Mouse (Mus musculus): ENCODE data around the gene Odr4.
A peak's percentile ranks its signal among the peaks of the same experiment; 100 is the strongest.

The Odr4 gene

DNA sequence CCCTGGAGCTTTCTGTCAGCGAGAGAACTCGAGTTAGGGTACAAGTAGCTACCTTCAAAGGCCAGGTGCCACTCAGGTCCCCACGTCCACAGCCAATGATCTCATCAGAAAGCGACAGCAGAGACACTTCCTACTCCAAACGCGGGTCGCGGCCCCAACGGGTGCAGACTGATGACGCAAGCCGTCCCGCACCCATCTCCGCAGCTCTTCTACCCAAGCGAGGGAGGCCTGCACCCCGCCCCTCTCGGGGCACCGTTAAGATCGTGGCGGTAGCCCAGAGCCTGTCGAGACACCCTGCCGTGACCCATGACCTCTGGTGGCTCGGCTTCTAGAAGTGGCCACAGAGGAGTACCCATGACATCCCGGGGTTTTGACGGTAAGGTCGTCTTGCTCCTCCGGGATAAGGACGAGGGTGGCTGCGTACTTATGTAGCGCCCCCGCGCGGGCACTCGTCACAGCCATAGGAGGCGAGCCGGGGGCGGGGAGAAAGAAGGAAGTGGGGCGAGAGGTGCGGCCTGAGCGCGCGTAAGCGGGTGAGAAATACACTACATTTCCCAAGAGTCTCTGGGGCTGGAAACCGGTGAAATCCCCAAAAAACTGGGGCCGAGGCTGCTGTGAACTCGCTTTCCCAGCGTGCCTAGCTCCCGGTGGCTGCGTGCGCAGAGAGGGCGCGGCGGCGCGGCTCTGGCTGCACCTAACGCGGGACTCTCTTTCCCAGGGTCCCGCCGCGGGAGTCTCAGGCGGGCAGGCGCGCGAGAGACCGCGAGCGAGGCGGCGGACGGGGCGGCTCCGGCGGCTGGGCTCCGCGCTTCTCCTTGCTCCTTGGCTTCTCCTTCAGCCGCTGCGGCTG, at the start of gene Odr4, which contains the start of gene Tpr:
Odr4 (minus strand) TSS at position 443 of the 850 bp plus-strand sequence.
Tpr (plus strand) TSS at position 201 of the 850 bp plus-strand sequence.
- peak; percentile 97 to 98 for DNase-seq (ENCODE audit: low spot score in 2 of 2)

DNA sequence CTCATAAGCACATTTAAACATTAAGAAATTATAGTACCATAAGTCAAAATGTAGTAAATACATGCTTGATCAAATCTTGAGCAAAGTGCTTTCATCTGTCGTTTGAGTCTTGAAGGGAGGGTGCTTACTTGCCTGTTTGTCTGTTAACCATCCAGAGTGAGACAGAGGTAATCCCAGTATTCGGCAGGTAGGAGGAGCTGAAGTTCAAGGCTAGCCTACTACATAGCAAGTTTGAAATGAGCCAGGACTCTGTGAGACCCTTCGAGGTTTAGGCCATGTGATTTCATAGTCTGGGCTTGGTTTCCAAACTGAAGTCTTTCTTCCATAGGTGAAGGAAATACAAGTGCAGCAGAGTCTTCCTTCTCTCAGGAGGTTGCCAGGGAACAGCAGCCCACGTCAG, 48.9 kb upstream of the Odr4 start:
- no peak for DNase-seq (ENCODE audit: low spot score in 2 of 2)

DNA sequence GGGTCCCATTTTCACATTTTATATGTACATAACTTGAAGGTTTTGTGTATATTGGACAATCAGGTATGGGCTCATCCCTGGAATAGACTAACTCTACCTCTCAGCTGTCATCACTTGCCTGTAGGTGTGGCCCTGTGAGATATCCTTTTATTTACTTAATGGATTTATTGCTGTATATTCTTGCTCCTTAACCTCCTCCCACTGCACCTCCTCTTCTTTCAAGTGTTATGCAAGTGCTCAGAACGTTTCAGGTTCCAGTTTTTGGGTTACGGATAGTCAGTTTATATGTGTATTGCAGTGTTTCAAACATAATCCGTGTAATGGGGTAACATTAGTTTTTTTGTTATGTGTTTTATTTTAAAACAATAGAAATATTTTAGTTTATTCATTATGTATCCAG, 45.8 kb upstream of the Odr4 start:
- DNase-seq (ENCODE audit: low spot score in 2 of 2), result no peak

DNA sequence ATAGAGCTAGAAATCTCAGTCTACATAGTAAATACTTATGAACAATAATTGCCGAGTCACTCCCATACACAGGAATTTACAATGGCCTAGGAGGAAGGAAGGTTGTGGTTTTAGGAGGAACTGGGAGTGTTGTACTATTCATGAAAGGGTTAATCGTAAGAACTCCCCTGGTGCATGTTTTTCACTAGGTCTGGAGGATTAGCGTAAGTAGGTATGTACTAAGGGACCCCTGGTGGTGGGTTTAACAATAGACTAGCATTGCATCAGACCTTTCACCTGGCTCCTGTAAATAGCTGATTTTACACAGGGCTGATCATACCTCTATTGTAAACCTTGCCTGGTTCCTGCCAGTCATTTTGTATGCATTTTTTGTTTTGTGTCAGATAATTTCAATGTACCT, 33.3 kb upstream of the Odr4 start:
- DNase-seq (ENCODE audit: low spot score in 2 of 2), result no peak

DNA sequence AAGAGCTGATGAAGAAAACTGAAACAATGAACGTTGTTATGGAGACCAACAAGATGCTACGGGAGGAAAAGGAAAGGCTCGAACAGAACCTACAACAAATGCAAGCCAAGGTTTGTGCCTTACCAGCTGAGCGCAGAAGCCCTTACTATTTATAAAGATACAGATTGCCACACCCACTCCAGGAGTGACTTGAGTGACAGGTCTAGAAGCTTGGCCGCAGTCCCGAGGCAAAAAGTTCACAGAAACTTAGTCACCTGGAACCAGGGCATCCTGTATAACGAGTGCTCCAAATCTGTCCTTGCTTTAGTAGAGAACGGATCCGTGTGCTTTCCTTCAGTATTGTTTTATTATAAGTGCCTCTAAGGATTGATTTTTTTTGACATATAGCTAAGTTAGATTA, 32.8 kb upstream of the Odr4 start:
- no peak for DNase-seq (ENCODE audit: low spot score in 2 of 2)

DNA sequence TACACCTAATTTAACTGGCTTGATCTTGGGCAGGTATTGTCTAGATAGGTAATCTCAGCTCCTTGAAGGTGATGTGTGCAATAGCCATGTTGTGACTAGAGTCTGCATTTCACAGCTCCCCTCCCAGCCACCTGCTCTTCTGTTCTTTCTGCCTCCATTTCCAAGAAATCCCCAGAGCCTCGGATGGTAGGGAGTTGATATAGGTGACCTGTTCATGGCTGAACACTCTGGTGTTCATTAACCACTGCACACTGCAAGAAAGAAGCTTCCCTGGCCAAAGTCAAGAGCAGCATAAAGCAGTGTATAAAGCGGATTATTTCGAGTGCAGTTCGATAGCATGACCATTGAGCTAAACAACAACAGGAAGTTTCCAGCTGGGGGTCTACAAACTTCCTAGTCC, 25.5 kb upstream of the Odr4 start:
- no peak for DNase-seq (ENCODE audit: low spot score in 2 of 2)

DNA sequence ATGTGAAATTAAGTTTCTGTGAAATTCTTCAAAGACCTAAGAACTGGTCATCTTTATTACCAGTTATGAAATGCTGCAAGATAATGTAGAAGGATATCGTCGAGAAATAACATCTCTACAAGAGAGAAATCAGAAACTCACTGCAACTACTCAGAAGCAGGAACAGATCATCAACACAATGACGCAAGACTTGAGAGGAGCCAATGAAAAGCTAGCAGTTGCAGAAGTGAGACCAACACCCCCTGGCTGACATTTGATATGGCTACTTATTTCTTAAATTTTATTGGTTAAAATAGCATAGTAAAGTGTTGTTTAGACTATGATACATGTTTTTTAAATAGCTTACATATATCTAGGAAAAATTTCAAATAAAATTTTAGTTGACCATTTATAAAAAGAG, 23.1 kb upstream of the Odr4 start:
- no peak for DNase-seq (ENCODE audit: low spot score in 2 of 2)

DNA sequence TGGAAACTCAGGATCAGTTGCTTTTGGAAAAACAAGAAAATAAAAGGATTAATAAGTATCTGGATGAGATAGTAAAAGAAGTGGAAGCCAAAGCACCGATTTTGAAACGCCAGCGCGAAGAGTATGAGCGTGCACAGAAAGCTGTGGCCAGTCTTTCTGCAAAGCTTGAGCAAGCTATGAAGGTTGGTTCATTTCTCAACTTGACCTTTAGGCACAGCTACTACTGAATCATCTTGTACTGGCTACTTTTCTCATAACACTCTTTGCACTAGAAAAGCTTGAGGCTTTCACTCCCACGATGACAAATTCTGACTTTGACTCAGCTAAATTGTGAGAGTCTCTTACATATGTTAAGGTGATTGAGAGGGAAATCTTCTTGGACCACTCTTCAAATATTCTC, 17.1 kb upstream of the Odr4 start:
- DNase-seq (ENCODE audit: low spot score in 2 of 2), result no peak

DNA sequence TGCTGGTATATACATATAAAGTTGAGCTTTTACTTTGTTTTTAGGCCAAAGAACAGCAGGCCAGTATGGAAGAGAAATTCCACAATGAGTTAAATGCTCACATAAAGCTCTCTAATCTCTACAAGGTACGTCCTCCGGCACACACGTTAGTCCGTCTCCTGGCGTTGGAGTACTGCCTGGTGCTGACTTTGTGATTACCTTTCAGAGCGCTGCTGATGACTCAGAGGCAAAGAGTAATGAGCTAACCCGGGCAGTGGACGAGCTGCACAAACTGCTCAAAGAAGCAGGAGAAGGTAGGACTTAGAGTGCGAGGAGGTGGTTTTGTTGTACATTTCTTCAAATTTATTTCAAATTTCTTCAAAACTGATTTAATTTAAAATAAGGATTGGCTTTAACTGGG, 14.4 kb upstream of the Odr4 start:
- DNase-seq (ENCODE audit: low spot score in 2 of 2), result no peak

DNA sequence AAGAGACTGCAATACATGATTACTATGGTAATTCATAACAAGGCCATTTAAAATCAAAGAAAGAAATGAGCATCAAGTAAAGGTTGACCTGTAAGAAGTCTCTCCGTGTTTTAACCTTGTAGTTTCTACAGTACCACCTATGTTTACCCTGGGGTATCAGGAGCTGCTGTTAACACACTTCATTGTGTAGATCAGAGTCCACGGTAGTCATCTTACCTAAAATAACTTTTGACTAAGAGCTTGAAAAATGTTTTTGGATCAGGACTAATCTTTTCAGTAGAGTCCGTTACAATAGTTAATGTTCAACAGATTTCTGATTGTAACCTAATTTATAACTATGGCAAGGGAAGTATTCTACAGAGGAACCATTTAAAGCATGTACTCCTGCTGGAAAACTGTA, 11.7 kb upstream of the Odr4 start:
- DNase-seq (ENCODE audit: low spot score in 2 of 2), result no peak

DNA sequence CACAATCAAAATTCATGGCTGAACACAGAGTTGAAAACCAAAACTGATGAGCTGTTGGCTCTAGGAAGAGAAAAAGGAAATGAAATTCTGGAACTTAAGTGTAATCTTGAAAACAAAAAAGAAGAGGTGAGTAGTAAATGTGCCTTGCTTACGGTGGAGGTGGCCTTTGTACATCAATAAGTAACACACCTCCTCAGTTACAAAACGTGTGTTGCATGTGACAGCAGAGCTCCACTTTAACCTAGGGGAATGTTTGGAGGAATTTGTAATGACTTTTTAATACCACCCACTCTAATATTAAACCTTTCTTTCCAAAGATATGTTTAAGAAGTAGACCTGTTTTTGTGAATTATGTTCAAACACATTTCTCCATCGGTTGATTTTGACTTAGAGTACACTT, 11.0 kb upstream of the Odr4 start:
- DNase-seq (ENCODE audit: low spot score in 2 of 2), result no peak

DNA sequence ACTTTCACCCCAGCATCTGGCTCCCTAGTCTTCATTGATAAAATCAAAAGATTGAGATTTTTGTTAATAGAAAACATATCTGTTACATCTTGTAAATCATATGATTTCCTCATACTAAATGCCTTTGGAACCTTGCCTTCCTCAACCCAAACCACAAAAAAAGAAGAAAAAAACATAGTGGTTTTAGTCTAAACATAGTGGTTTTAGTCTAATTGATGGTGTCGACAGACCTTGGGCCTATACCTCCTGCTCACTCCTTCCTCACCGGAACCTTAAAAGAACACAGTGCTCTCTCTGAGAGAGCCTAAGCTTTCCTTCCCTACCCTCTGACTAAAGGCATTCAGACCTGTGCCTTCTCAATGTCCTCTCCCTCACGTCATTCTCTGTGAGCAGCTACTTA, 3.1 kb upstream of the Odr4 start:
- DNase-seq (ENCODE audit: low spot score in 2 of 2), result no peak

DNA sequence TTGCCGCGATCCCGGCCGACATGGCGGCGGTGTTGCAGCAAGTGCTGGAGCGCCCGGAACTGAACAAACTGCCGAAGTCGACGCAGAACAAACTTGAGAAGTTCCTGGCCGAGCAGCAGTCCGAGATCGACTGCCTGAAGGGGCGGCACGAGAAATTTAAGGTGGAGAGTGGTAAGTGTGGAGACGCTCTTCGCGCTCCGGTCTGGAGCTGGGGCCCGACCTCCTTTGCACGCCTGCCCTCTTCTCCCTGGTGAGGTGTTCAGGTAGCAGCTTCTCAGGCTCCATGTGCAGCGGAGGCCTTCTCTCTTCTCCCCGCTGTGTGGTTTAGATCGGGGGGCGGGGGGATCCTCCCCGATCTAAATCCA, 590 bp upstream of the Odr4 start:
- DNase-seq (ENCODE audit: low spot score in 2 of 2), result no peak

DNA sequence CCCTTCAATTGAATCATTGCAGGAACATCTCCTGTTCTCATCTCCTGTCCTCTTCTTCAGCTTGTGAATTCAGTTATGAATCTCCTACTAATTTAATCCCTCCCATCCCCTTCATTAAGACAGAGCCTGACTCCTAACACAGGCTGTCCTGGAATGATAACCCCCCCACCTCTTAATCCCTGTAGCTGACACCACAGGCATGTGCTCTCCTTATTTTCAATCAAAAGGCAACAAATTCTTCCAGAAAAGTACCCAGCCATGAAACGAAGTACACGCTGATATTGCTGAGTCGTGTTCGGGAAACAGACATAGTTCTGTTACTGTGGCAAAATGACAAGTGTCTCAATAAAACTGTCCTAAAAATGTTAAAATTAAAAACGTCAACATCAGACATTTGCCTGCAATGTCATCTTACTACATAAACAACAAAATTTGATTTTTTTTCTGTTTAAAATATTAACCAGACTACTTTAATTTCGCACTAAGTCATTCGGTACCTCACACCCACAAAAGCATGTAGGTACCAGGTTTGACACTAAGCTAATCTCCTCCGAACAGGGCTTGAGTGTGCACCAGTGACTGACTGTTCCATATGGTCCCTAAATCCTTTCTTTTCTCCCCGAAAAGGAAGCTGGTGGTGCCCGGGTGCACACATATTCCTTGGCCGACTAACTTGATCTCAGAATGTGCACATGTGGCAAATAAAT, 796 bp downstream of the Odr4 start:
- no peak for DNase-seq (ENCODE audit: low spot score in 2 of 2)

DNA sequence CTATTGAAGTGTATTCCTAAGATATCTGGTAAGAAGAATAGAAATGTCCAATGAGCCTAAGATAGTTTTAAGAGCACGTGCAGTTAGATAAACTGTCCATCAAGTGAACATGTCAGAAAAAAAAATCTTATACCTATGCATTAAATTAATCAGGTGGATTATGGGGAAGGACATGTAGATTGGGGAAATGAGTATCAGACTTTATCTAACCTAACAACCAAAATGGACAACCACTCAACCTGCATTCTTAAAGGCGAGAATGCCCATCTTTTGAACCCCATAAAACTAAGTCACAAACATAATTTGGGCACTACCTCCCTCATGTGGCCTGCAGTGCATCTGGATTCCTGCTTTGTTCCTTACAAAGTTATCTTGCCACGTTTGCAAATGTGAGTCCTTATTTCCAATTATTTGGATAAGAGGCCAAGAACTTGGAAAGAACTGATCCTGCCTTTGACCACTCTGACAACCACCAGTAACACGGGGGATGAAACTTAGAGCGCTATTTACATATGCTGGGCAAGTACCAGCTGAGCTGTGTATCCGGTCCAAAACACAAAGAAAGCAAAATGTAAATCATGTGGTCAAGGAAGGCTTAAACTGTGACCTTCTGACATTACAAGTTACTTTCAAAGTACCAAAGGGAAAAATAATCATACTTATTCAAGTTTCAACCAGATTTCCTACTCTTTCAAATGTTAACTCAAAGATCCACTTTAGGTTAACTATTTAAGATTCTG, 3.3 kb downstream of the Odr4 start:
- no peak for DNase-seq (ENCODE audit: low spot score in 2 of 2)

DNA sequence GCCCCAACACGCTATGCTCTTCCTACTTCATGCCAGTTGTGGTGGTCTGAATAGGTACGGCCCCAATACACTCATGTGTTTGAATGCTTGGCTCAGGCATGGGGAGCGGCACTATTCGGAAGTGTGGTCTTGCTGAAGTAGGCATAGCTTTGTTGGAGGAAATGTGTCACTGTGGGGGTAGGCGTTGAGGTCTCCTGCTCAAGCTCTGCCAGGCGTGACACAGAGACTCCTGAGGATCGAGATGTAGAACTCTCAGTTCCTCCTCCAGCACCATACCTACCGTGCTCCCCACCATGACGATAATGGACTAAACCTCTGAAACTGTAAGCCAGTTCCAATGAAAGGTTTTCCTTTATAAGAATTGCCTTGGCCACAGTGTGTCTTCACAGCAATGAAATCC, 5.3 kb downstream of the Odr4 start:
- no peak for DNase-seq (ENCODE audit: low spot score in 2 of 2)

DNA sequence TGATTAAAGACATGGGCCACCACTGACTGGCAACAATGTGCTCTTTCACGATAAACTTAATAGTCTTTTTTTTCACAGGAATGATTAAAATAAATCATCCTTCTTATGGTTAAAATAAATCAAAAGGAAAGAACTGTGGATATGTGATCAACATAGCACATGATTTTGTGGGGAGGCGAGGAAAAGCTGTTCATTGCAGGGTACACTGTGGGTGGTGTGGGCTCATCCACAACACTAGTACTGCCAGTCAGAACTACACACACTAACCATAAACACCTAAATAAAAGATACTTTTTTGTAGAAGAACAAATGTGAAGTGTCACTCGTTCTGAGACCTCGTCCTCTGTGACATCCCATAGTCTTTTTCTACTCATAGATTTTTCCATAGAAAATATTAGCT, 8.7 kb downstream of the Odr4 start:
- DNase-seq (ENCODE audit: low spot score in 2 of 2), result no peak

DNA sequence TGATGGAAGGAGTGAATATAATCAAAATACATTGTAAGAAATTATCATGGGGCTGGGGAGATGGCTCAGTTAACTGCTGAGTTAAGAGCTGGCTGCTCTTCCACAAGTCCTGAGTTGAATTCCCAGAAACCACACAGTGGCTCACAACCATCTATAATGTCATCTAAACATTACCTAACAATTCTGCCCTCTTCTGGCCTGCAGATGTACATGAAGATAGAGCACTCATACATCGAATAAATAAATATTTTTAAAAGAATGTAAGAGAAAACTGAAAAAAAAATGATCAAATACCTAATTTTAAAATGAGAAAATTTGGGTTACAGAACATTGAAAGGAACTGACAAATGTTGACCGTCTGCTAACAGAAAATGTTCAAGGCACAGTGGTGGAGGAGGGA, 18.6 kb downstream of the Odr4 start:
- DNase-seq (ENCODE audit: low spot score in 2 of 2), result no peak

DNA sequence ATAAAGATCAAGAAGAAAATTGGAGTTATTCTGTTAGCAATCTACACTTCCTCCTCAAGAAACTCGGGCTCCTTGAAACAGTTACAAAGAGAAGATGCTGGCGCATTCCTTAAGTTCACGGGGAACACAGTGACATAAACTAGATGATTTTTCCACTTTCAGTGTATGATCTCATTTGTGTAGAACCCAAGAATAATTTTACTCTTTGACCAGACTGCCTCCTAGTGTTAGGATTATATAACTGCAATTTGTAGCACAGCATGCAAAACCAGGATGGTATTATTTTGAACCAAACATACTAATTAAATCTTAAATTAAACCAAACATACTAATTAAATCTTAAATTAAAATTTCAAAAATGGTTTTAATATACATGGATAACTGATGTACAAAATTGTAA, 20.0 kb downstream of the Odr4 start:
- DNase-seq (ENCODE audit: low spot score in 2 of 2), result no peak

DNA sequence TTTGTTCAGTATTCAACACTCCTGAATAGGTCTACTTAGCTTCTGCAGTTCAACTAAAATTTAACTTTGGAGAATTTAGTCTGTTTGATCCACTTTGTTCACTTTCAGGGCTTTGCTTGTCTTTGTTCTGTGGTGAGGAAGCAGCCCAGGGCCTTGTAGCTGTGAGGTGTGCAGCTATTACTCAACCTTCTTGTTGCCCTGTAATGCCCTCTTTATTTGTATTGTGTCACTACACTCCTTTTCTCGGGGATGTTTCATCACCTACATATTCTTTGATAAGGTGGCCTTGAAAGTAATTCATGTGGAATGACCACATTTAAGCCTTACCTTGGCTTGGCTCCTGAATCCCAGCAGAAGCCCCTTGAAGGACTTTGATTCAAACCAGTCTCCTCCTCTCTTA, 32.0 kb downstream of the Odr4 start:
- DNase-seq (ENCODE audit: low spot score in 2 of 2), result no peak

DNA sequence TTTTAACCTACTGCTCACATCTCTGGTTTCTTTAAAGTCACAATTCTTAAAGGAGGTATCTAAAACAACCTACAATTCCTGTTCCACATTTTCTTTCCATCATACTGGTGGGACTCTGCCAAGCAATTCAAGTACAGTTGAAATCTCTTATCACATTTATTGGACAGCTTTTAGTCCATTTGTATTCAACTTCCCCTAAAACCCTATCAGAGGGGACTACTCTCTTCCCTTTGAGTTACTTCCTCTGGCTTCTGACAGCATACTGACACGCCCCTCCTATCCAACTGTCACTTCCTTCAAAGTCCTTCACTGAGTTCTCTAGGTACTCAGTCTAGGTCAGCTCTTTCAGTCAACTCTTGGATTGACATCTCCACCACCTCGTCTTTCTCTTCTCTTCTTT, 57.8 kb downstream of the Odr4 start:
- DNase-seq (ENCODE audit: low spot score in 2 of 2), result no peak

DNA sequence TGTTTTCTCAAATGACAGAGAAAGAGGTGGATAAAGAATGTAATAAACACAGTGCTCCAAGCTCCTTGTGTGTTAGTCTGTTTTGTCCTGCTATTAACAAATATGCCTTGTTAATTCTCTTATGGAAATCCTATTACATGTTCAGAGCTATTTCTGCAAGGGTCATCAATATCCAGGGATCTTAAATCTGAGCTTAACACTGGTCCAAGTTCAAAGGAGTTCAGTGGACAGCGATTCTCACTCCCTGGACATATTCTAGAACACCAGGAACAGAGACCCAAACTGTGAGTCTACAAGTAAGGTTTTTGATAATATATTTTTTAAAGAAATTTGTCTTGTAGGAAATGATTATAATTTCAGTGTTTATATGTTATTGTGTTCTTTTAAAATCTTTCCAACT, 73.7 kb downstream of the Odr4 start, which contains the start of gene Pdc:
Pdc (plus strand) TSS at position 213 of the 400 bp plus-strand sequence.
- no peak for DNase-seq (ENCODE audit: low spot score in 2 of 2)

Data from cerebellum, postnatal 4 days (tissue).